Mouse (Mus musculus): Measurements from ENCODE around the gene Zfp704. TPM values are rescaled to one million over a fixed set of nuclear protein-coding genes. Genes with fewer than 3 reads are reported as not detected.

The Zfp704 gene
- total RNA-seq, 2 experiments from 2014 or later, result 28.8 to 30.4 TPM

GRCm38 (mm10) chr3:9474331-9474730 is 135.6 kb downstream of the Zfp704 start:
- DNase-seq (ENCODE audit: low spot score in 2 of 2), result no peak

GRCm38 (mm10) chr3:9466287-9466686 is 143.6 kb downstream of the Zfp704 start:
- peak; percentile 51 to 74 for DNase-seq (ENCODE audit: low spot score in 2 of 2)

- no peak for DNase-seq (ENCODE audit: low spot score in 2 of 2)
These were observed 144.2 kb downstream of the Zfp704 start for GRCm38 (mm10) chr3:9465731-9466130.

GRCm38 (mm10) chr3:9461660-9462059 is 148.2 kb downstream of the Zfp704 start:
- DNase-seq (ENCODE audit: low spot score in 2 of 2), result no peak

- no peak for DNase-seq (ENCODE audit: low spot score in 2 of 2)
These were observed 149.6 kb downstream of the Zfp704 start for GRCm38 (mm10) chr3:9460284-9460683.

- DNase-seq (ENCODE audit: low spot score in 2 of 2), result no peak
These were observed 153.4 kb downstream of the Zfp704 start for GRCm38 (mm10) chr3:9456380-9456890.

- no peak for DNase-seq (ENCODE audit: low spot score in 2 of 2)
These were observed 154.5 kb downstream of the Zfp704 start for GRCm38 (mm10) chr3:9455351-9455750.

- DNase-seq (ENCODE audit: low spot score in 2 of 2), result peak; percentile 30 to 65
These were observed 155.1 kb downstream of the Zfp704 start for GRCm38 (mm10) chr3:9454556-9455330.

- no peak for DNase-seq (ENCODE audit: low spot score in 2 of 2)
These were observed 159.4 kb downstream of the Zfp704 start for GRCm38 (mm10) chr3:9450521-9450920.

GRCm38 (mm10) chr3:9449261-9450007 is 160.5 kb downstream of the Zfp704 start:
- DNase-seq (ENCODE audit: low spot score in 2 of 2), result no peak

GRCm38 (mm10) chr3:9448541-9448940 is 161.3 kb downstream of the Zfp704 start:
- DNase-seq (ENCODE audit: low spot score in 2 of 2), result no peak

GRCm38 (mm10) chr3:9444558-9444957 is 165.3 kb downstream of the Zfp704 start:
- DNase-seq (ENCODE audit: low spot score in 2 of 2), result no peak

- DNase-seq (ENCODE audit: low spot score in 2 of 2), result no peak
These were observed 165.9 kb downstream of the Zfp704 start for GRCm38 (mm10) chr3:9443981-9444380.

- no peak for DNase-seq (ENCODE audit: low spot score in 2 of 2)
These were observed 166.4 kb downstream of the Zfp704 start for GRCm38 (mm10) chr3:9443476-9443875.

GRCm38 (mm10) chr3:9441566-9442540 is 168.0 kb downstream of the Zfp704 start:
- DNase-seq (ENCODE audit: low spot score in 2 of 2), result peak in 1 of 2 experiments; percentile 24

GRCm38 (mm10) chr3:9440466-9440865 is 169.4 kb downstream of the Zfp704 start:
- no peak for DNase-seq (ENCODE audit: low spot score in 2 of 2)

- DNase-seq (ENCODE audit: low spot score in 2 of 2), result no peak
These were observed 170.1 kb downstream of the Zfp704 start for GRCm38 (mm10) chr3:9439619-9440286.

- DNase-seq (ENCODE audit: low spot score in 2 of 2), result no peak
These were observed 173.6 kb downstream of the Zfp704 start for GRCm38 (mm10) chr3:9436256-9436655.

GRCm38 (mm10) chr3:9434394-9435175 is 175.3 kb downstream of the Zfp704 start:
- DNase-seq (ENCODE audit: low spot score in 2 of 2), result no peak
